Mouse (Mus musculus): Measurements from ENCODE around the gene Naa15. TPM values are rescaled to one million over a fixed set of nuclear protein-coding genes. Genes with fewer than 3 reads are reported as not detected.

The Naa15 gene
- polyA plus RNA-seq, 1 experiment from 2014 or later, result 49.8 TPM

Other genes starting within 250 kb of the Naa15 start
- gene Noct, start 190.7 kb upstream of the Naa15 start, polyA plus RNA-seq (2015; fragmentation: Nextera tagmentation; extraction: Ambion mirVana), result 21.5 and 22.8 TPM in 2 replicates
- 39.1 and 46.4 TPM in 2 replicates for gene Elf2, start 74.5 kb upstream of the Naa15 start, polyA plus RNA-seq (2015; fragmentation: Nextera tagmentation; extraction: Ambion mirVana)
- 0.28 and 1.7 TPM in 2 replicates for gene Mgarp, start 18.4 kb upstream of the Naa15 start, polyA plus RNA-seq (2015; fragmentation: Nextera tagmentation; extraction: Ambion mirVana)
- gene Ndufc1, start 6.2 kb upstream of the Naa15 start, polyA plus RNA-seq (2015; fragmentation: Nextera tagmentation; extraction: Ambion mirVana), result 833 and 860 TPM in 2 replicates
- 22.7 and 27.2 TPM in 2 replicates for gene Rab33b, start 68.8 kb downstream of the Naa15 start, polyA plus RNA-seq (2015; fragmentation: Nextera tagmentation; extraction: Ambion mirVana)
- gene Setd7, start 145.7 kb downstream of the Naa15 start, polyA plus RNA-seq (2015; fragmentation: Nextera tagmentation; extraction: Ambion mirVana), result 3.4 and 4.1 TPM in 2 replicates
- gene Mgst2, start 245.2 kb downstream of the Naa15 start, polyA plus RNA-seq (2015; fragmentation: Nextera tagmentation; extraction: Ambion mirVana), result 1.3 and 3.6 TPM in 2 replicates